Mouse (Mus musculus): ENCODE results near the gene Piwil1. TPM values are rescaled to one million over a fixed set of nuclear protein-coding genes. Genes with fewer than 3 reads are reported as not detected.

Piwil1 gene
- polyA plus RNA-seq, 1 experiment from 2014 or later, result not detected

- Histone ChIP-seq H3K27ac (ENCODE audit: low read length) (no peak overlapping the region), H3K4me1 (ENCODE audit: control insufficient read depth, insufficient read depth, low read length) (no peaks in the 10 kb centered on the region), H3K27me3 (ENCODE audit: control insufficient read depth, insufficient read depth, low read length) (no peaks in the 10 kb centered on the region), H3K4me3 (replicated peaks; ENCODE audit: low read length) (no peak overlapping the region), H3K9me3 (replicated peaks; ENCODE audit: control insufficient read depth, low read length) (no peaks in the 10 kb centered on the region), H3K9ac (ENCODE audit: low read length) (no peak overlapping the region), H3K4me2 (ENCODE audit: low read depth, low read length) (no peak overlapping the region), H3K36me3 (ENCODE audit: control insufficient read depth, insufficient read depth, low read length) (no peaks in the 10 kb centered on the region)
- WGBS, result 79% methylated on average over 8 of the region's 8 CpGs
- no peak for ATAC-seq (ENCODE audit: insufficient read depth, low FRiP score)
Measured at GRCm38 (mm10) chr5:128746261-128746660, 43.9 kb downstream of the Piwil1 start.

GRCm38 (mm10) chr5:128761118-128761517, 58.8 kb downstream of the Piwil1 start:
- no peaks in the 10 kb centered on the region for H3K27me3 ChIP-seq (ENCODE audit: control insufficient read depth, insufficient read depth, low read length)
- 24% methylated on average over 8 of the region's 8 CpGs for WGBS
- ATAC-seq (ENCODE audit: insufficient read depth, low FRiP score), result no peak
- H3K4me2 ChIP-seq (ENCODE audit: low read depth, low read length), result no peak overlapping the region
- H3K4me1 ChIP-seq (ENCODE audit: control insufficient read depth, insufficient read depth, low read length), result no peaks in the 10 kb centered on the region
- no peak overlapping the region for H3K9ac ChIP-seq (ENCODE audit: low read length)
- H3K27ac ChIP-seq (ENCODE audit: low read length), result no peak overlapping the region
- H3K4me3 ChIP-seq (replicated peaks; ENCODE audit: low read length), result no peak overlapping the region
- H3K9me3 ChIP-seq (replicated peaks; ENCODE audit: control insufficient read depth, low read length), result no peaks in the 10 kb centered on the region
- H3K36me3 ChIP-seq (ENCODE audit: control insufficient read depth, insufficient read depth, low read length), result no peaks in the 10 kb centered on the region

- Histone ChIP-seq H3K4me3 (replicated peaks; ENCODE audit: low read length) (no peak overlapping the region), H3K9me3 (replicated peaks; ENCODE audit: control insufficient read depth, low read length) (no peaks in the 10 kb centered on the region), H3K4me2 (ENCODE audit: low read depth, low read length) (peak overlapping the region; percentile 27; the same call in 1 of the 2 replicates), H3K9ac (ENCODE audit: low read length) (peak overlapping the region; percentile 26; the same call in 1 of the 2 replicates), H3K4me1 (ENCODE audit: control insufficient read depth, insufficient read depth, low read length) (peaks cover 4% of the 10 kb centered on the region; the same call in 1 of the 2 replicates), H3K27me3 (ENCODE audit: control insufficient read depth, insufficient read depth, low read length) (no peaks in the 10 kb centered on the region), H3K36me3 (ENCODE audit: control insufficient read depth, insufficient read depth, low read length) (no peaks in the 10 kb centered on the region), H3K27ac (ENCODE audit: low read length) (no peak overlapping the region)
- 8% methylated on average over 10 of the region's 10 CpGs for WGBS
- ATAC-seq (ENCODE audit: insufficient read depth, low FRiP score), result peak; percentile 72
Measured at GRCm38 (mm10) chr5:128769026-128769631, 66.8 kb downstream of the Piwil1 start.

- Histone ChIP-seq H3K4me1 (ENCODE audit: control insufficient read depth, insufficient read depth, low read length) (no peaks in the 10 kb centered on the region), H3K9ac (ENCODE audit: low read length) (no peak overlapping the region), H3K27me3 (ENCODE audit: control insufficient read depth, insufficient read depth, low read length) (no peaks in the 10 kb centered on the region), H3K36me3 (ENCODE audit: control insufficient read depth, insufficient read depth, low read length) (no peaks in the 10 kb centered on the region), H3K4me3 (replicated peaks; ENCODE audit: low read length) (no peak overlapping the region), H3K27ac (ENCODE audit: low read length) (no peak overlapping the region), H3K9me3 (replicated peaks; ENCODE audit: control insufficient read depth, low read length) (no peaks in the 10 kb centered on the region), H3K4me2 (ENCODE audit: low read depth, low read length) (no peak overlapping the region)
- ATAC-seq (ENCODE audit: insufficient read depth, low FRiP score), result no peak
- WGBS, result 71% methylated on average over 2 of the region's 2 CpGs
Measured at GRCm38 (mm10) chr5:128776386-128776785, 74.1 kb downstream of the Piwil1 start.

GRCm38 (mm10) chr5:128781621-128782020, 79.3 kb downstream of the Piwil1 start:
- H3K27ac ChIP-seq (ENCODE audit: low read length), result no peak overlapping the region
- no peak overlapping the region for H3K4me3 ChIP-seq (replicated peaks; ENCODE audit: low read length)
- H3K27me3 ChIP-seq (ENCODE audit: control insufficient read depth, insufficient read depth, low read length), result no peaks in the 10 kb centered on the region
- H3K4me1 ChIP-seq (ENCODE audit: control insufficient read depth, insufficient read depth, low read length), result no peaks in the 10 kb centered on the region
- no peak overlapping the region for H3K9ac ChIP-seq (ENCODE audit: low read length)
- H3K4me2 ChIP-seq (ENCODE audit: low read depth, low read length), result no peak overlapping the region
- H3K36me3 ChIP-seq (ENCODE audit: control insufficient read depth, insufficient read depth, low read length), result no peaks in the 10 kb centered on the region
- no peaks in the 10 kb centered on the region for H3K9me3 ChIP-seq (replicated peaks; ENCODE audit: control insufficient read depth, low read length)
- 64% methylated on average over 22 of the region's 22 CpGs for WGBS
- no peak for ATAC-seq (ENCODE audit: insufficient read depth, low FRiP score)

GRCm38 (mm10) chr5:128800592-128800991, 98.3 kb downstream of the Piwil1 start:
- Histone ChIP-seq H3K4me2 (ENCODE audit: low read depth, low read length) (no peak overlapping the region), H3K27me3 (ENCODE audit: control insufficient read depth, insufficient read depth, low read length) (no peaks in the 10 kb centered on the region), H3K9me3 (replicated peaks; ENCODE audit: control insufficient read depth, low read length) (no peaks in the 10 kb centered on the region), H3K4me1 (ENCODE audit: control insufficient read depth, insufficient read depth, low read length) (no peaks in the 10 kb centered on the region), H3K9ac (ENCODE audit: low read length) (no peak overlapping the region), H3K36me3 (ENCODE audit: control insufficient read depth, insufficient read depth, low read length) (no peaks in the 10 kb centered on the region), H3K4me3 (replicated peaks; ENCODE audit: low read length) (no peak overlapping the region), H3K27ac (ENCODE audit: low read length) (no peak overlapping the region)
- 89% methylated on average over 5 of the region's 5 CpGs for WGBS
- ATAC-seq (ENCODE audit: insufficient read depth, low FRiP score), result no peak

Other genes starting within 250 kb of the Piwil1 start
- gene Fzd10, start 101.7 kb upstream of the Piwil1 start, polyA plus RNA-seq (2015; fragmentation: Nextera tagmentation; extraction: Ambion mirVana), result 1.4 and 1.5 TPM in 2 replicates